Mouse (Mus musculus) limb, embryonic 15.5 days (tissue): ENCODE measurements at regions not wholly inside any gene's neighbourhood (a gene's known extent, or its start where the extent isn't known, plus 50 kb on each side); places are given as distances from the start of the nearest gene placed in this dataset.

Experiments
- ATAC-seq: fragments of 200-750 bp; cut with Nextera tagmentation; 2 replicates; pipeline ENCODE4 v1.8.0; 2017; ENCODE audit warnings: low read depth, moderate TSS enrichment; ENCODE audit not compliant: insufficient number of reproducible peaks, low FRiP score, low TSS enrichment
- H3K27ac ChIP-seq: fragments of 300-500 bp; sonication (generic); 2 replicates; pipeline ENCODE4 v1.5.1; 2015; ENCODE audit warnings: moderate library complexity, mild to moderate bottlenecking, inconsistent platforms
- H3K27me3 ChIP-seq: fragments of 300-500 bp; sonication (generic); 2 replicates; pipeline ENCODE4 v1.6.1; 2015; ENCODE audit warnings: inconsistent platforms
- H3K36me3 ChIP-seq: fragments of 300-500 bp; sonication (generic); 2 replicates; pipeline ENCODE4 v1.6.1; 2015; ENCODE audit warnings: inconsistent platforms
- H3K4me1 ChIP-seq: fragments of 300-500 bp; sonication (generic); 2 replicates; pipeline ENCODE4 v1.6.1; 2015; ENCODE audit warnings: inconsistent platforms
- H3K4me2 ChIP-seq: fragments of 300-500 bp; sonication (generic); 2 replicates; pipeline ENCODE4 v1.6.1; 2015; ENCODE audit warnings: mild to moderate bottlenecking, inconsistent platforms
- H3K4me3 ChIP-seq: fragments of 300-500 bp; sonication (generic); 2 replicates; pipeline ENCODE4 v1.5.1; 2015; ENCODE audit warnings: mild to moderate bottlenecking, inconsistent platforms
- H3K9ac ChIP-seq: fragments of 300-500 bp; sonication (generic); 2 replicates; pipeline ENCODE4 v1.6.1; 2015; ENCODE audit warnings: inconsistent platforms
- H3K9me3 ChIP-seq: fragments of 300-500 bp; sonication (generic); 2 replicates; pipeline ENCODE4 v1.6.1; 2016; ENCODE audit warnings: inconsistent platforms
- WGBS: fragments of 180-500 bp; shearing (Covaris S2); methylation state at CpG from one replicate; pipeline ENCODE4 v1.1.7; 2015; 5-methylcytosine and 5-hydroxymethylcytosine counted together

- Histone ChIP-seq H3K9ac (no peak overlapping the region), H3K27me3 (no peaks in the 10 kb centered on the region), H3K9me3 (no peaks in the 10 kb centered on the region), H3K4me1 (no peaks in the 10 kb centered on the region), H3K4me2 (no peak overlapping the region), H3K27ac (no peak overlapping the region), H3K36me3 (no peaks in the 10 kb centered on the region), H3K4me3 (no peak overlapping the region)
- 69% methylated on average over 4 of the region's 4 CpGs for WGBS
- no peak for ATAC-seq
These were observed 977.1 kb downstream of the 5730522E02Rik start for GRCm38 (mm10) chr11:25233360-25233890.
